Mouse (Mus musculus) CH12.LX (cell line): ENCODE measurements at regions not wholly inside any gene's neighbourhood (a gene's known extent, or its start where the extent isn't known, plus 50 kb on each side); places are given as distances from the start of the nearest gene placed in this dataset.

Source experiments
- DNase-seq: peaks from one replicate; pipeline ENCODE4 v3.0.0-alpha.2; 2013; ENCODE audit errors: extremely low read depth
- H3K27ac ChIP-seq: 2 replicates; pipeline ENCODE4 v1.5.1; 2012; ENCODE audit warnings: low read depth, mild to moderate bottlenecking, control low read depth, moderate library complexity; ENCODE audit not compliant: insufficient read depth
- H3K27me3 ChIP-seq: replicated peaks from 2 replicates; pipeline ENCODE3; 2012; ENCODE audit warnings: inconsistent platforms
- H3K36me3 ChIP-seq, 2 experiments: replicated peaks in 1 of 2; 2 replicates each; pipeline versions ENCODE3 to v1.6.1; 2012; ENCODE audit warnings: inconsistent platforms in 1 of 2, low read length in 1 of 2, mild to moderate bottlenecking in 1 of 2, mixed read lengths in 1 of 2, moderate library complexity in 1 of 2; ENCODE audit not compliant: control insufficient read depth in 1 of 2, insufficient read depth in 1 of 2
- H3K4me1 ChIP-seq, 2 experiments: 2 replicates each; pipeline ENCODE4 v1.6.1; 2012; ENCODE audit warnings: inconsistent platforms in 1 of 2, moderate library complexity in 1 of 2; ENCODE audit not compliant: insufficient read depth in 2 of 2, control insufficient read depth in 1 of 2
- H3K4me2 ChIP-seq: 2 replicates; pipeline ENCODE4 v1.6.1; 2012; ENCODE audit warnings: low read depth, mild to moderate bottlenecking, control low read depth; ENCODE audit not compliant: poor library complexity, insufficient read depth, severe bottlenecking
- H3K4me3 ChIP-seq, 3 experiments: fragments of 150-350 bp in 1 of 3; sonication (generic) in 1 of 3; replicated peaks in 1 of 3; 2 replicates each; pipeline versions ENCODE3 to v1.5.1; 2011 to 2012; ENCODE audit warnings: low read depth in 2 of 3, low read length in 2 of 3, mild to moderate bottlenecking in 2 of 3, moderate library complexity in 2 of 3, control low read depth in 1 of 3, improper control_type of control experiment in 1 of 3, inconsistent platforms in 1 of 3, mixed read lengths in 1 of 3; ENCODE audit not compliant: poor library complexity in 1 of 3
- H3K79me2 ChIP-seq: replicated peaks from 2 replicates; pipeline ENCODE4 v1.6.1; 2012; ENCODE audit warnings: mild to moderate bottlenecking, moderate library complexity; ENCODE audit not compliant: control insufficient read depth, poor library complexity, insufficient read depth, severe bottlenecking; ENCODE audit errors: extremely low read depth
- H3K9ac ChIP-seq: 2 replicates; pipeline ENCODE4 v1.6.1; 2012; ENCODE audit warnings: low read depth, mild to moderate bottlenecking, control low read depth, moderate library complexity; ENCODE audit not compliant: insufficient read depth
- H3K9me3 ChIP-seq: replicated peaks from 2 replicates; pipeline ENCODE3; 2012; ENCODE audit warnings: low read length, inconsistent platforms, mixed read lengths
- BHLHE40 ChIP-seq: IDR thresholded peaks from 2 replicates; pipeline ENCODE4 v1.6.1; 2011; ENCODE audit warnings: mild to moderate bottlenecking, low read depth, low read length, improper control_type of control experiment
- CHD1 ChIP-seq: IDR thresholded peaks from 2 replicates; pipeline ENCODE4 v1.6.1; 2012; ENCODE audit warnings: low read depth, low read length, improper control_type of control experiment, inconsistent platforms
- CTCF ChIP-seq, 2 experiments: IDR thresholded peaks in 1 of 2; conservative IDR thresholded peaks in 1 of 2; 2 replicates each; pipeline ENCODE4 v1.5.1; 2011 to 2012; ENCODE audit warnings: low read depth in 2 of 2, low read length in 2 of 2, improper control_type of control experiment in 1 of 2, inconsistent platforms in 1 of 2, mild to moderate bottlenecking in 1 of 2, moderate library complexity in 1 of 2
- ELF1 ChIP-seq: IDR thresholded peaks from 2 replicates; pipeline ENCODE4 v1.6.1; 2014; ENCODE audit warnings: low read depth, mild to moderate bottlenecking, inconsistent platforms, low read length, improper control_type of control experiment
- ETS1 ChIP-seq: conservative IDR thresholded peaks from 2 replicates; pipeline ENCODE4 v1.6.1; 2012; ENCODE audit warnings: low read depth, mild to moderate bottlenecking, inconsistent platforms, low read length, improper control_type of control experiment, moderate library complexity
- GABPA ChIP-seq: IDR thresholded peaks from 2 replicates; pipeline ENCODE4 v1.6.1; 2012; ENCODE audit warnings: low read depth, low read length, improper control_type of control experiment, inconsistent platforms; ENCODE audit not compliant: insufficient replicate concordance
- HCFC1 ChIP-seq: IDR thresholded peaks from 2 replicates; pipeline ENCODE4 v1.6.1; 2012; ENCODE audit warnings: low read depth, mild to moderate bottlenecking, inconsistent platforms, low read length, improper control_type of control experiment
- JUND ChIP-seq: conservative IDR thresholded peaks from 2 replicates; pipeline ENCODE4 v1.6.1; 2011; ENCODE audit warnings: low read depth, low read length, improper control_type of control experiment
- MAFK ChIP-seq: IDR thresholded peaks from 2 replicates; pipeline ENCODE4 v1.6.1; 2011; ENCODE audit warnings: low read length, improper control_type of control experiment; ENCODE audit not compliant: insufficient replicate concordance
- MAX ChIP-seq: IDR thresholded peaks from 2 replicates; pipeline ENCODE4 v1.6.1; 2011; ENCODE audit warnings: low read length, improper control_type of control experiment
- MAZ ChIP-seq: IDR thresholded peaks from 2 replicates; pipeline ENCODE4 v1.6.1; 2012; ENCODE audit warnings: low read depth, mild to moderate bottlenecking, inconsistent platforms, low read length, improper control_type of control experiment, moderate library complexity
- MEF2A ChIP-seq: IDR thresholded peaks from 2 replicates; pipeline ENCODE4 v1.6.1; 2014; ENCODE audit warnings: low read depth, mild to moderate bottlenecking, inconsistent platforms, low read length, improper control_type of control experiment, borderline replicate concordance
- MXI1 ChIP-seq: IDR thresholded peaks from 2 replicates; pipeline ENCODE4 v1.6.1; 2011; ENCODE audit warnings: mild to moderate bottlenecking, low read depth, low read length, improper control_type of control experiment
- MYC ChIP-seq: IDR thresholded peaks from 2 replicates; pipeline ENCODE4 v1.6.1; 2011; ENCODE audit warnings: low read depth, mild to moderate bottlenecking, improper control_type of control experiment, low read length
- NELFE ChIP-seq: IDR thresholded peaks from 2 replicates; pipeline ENCODE4 v1.6.1; 2011; ENCODE audit warnings: low read depth, low read length, improper control_type of control experiment
- NRF1 ChIP-seq: IDR thresholded peaks from 2 replicates; pipeline ENCODE4 v1.6.1; 2014; ENCODE audit warnings: low read depth, mild to moderate bottlenecking, inconsistent platforms, low read length, improper control_type of control experiment, moderate library complexity
- PAX5 ChIP-seq: IDR thresholded peaks from 2 replicates; pipeline ENCODE4 v1.6.1; 2012; ENCODE audit warnings: low read length, inconsistent platforms, mixed read lengths
- POLR2A ChIP-seq: IDR thresholded peaks from 2 replicates; pipeline ENCODE4 v1.6.1; 2011; ENCODE audit warnings: low read depth, mild to moderate bottlenecking, improper control_type of control experiment, low read length
- POLR2AphosphoS2 ChIP-seq: IDR thresholded peaks from 2 replicates; pipeline ENCODE4 v1.6.1; 2011; ENCODE audit warnings: low read depth, low read length, improper control_type of control experiment
- RAD21 ChIP-seq: IDR thresholded peaks from 2 replicates; pipeline ENCODE4 v1.6.1; 2011; ENCODE audit warnings: low read depth, mild to moderate bottlenecking, low read length, improper control_type of control experiment, moderate library complexity
- RCOR1 ChIP-seq: conservative IDR thresholded peaks from 2 replicates; pipeline ENCODE4 v1.6.1; 2012; ENCODE audit warnings: low read depth, mild to moderate bottlenecking, inconsistent platforms, low read length, improper control_type of control experiment
- SIN3A ChIP-seq: IDR thresholded peaks from 2 replicates; pipeline ENCODE4 v1.6.1; 2012; ENCODE audit warnings: low read length, improper control_type of control experiment, inconsistent platforms
- TBP ChIP-seq: conservative IDR thresholded peaks from 2 replicates; pipeline ENCODE4 v1.6.1; 2011; ENCODE audit warnings: low read depth, low read length, improper control_type of control experiment
- TCF12 ChIP-seq: IDR thresholded peaks from 2 replicates; pipeline ENCODE4 v1.6.1; 2014; ENCODE audit warnings: low read depth, mild to moderate bottlenecking, inconsistent platforms, low read length, improper control_type of control experiment
- UBTF ChIP-seq: IDR thresholded peaks from 2 replicates; pipeline ENCODE4 v1.6.1; 2012; ENCODE audit warnings: low read depth, mild to moderate bottlenecking, inconsistent platforms, low read length, improper control_type of control experiment, moderate library complexity
- USF1 ChIP-seq: IDR thresholded peaks from 2 replicates; pipeline ENCODE4 v1.6.1; 2014; ENCODE audit warnings: low read depth, mild to moderate bottlenecking, inconsistent platforms, low read length, improper control_type of control experiment
- USF2 ChIP-seq: conservative IDR thresholded peaks from 2 replicates; pipeline ENCODE4 v1.6.1; 2011; ENCODE audit warnings: low read depth, low read length, improper control_type of control experiment
- ZC3H11A ChIP-seq: IDR thresholded peaks from 2 replicates; pipeline ENCODE4 v1.6.1; 2012; ENCODE audit warnings: low read depth, mild to moderate bottlenecking, inconsistent platforms, low read length, improper control_type of control experiment
- ZKSCAN1 ChIP-seq: IDR thresholded peaks from 2 replicates; pipeline ENCODE4 v1.6.1; 2012; ENCODE audit warnings: low read depth, inconsistent platforms, low read length, improper control_type of control experiment, borderline replicate concordance
- ZNF384 ChIP-seq: IDR thresholded peaks from 2 replicates; pipeline ENCODE4 v1.6.1; 2012; ENCODE audit warnings: low read depth, low read length, improper control_type of control experiment, inconsistent platforms
- dilution Hi-C: fragments of 300-500 bp; cut with MboI; formaldehyde crosslinking; loops from 2 replicates; pipeline ENCODE4 v1.14.3; 2020; ENCODE audit warnings: low sequenced_read_pairs; ENCODE audit not compliant: extremely low pct_unique_long_range_greater_than_20kb, extremely low pct_ligation_motif_present
- in situ Hi-C: fragments of 300-500 bp; cut with MboI; formaldehyde crosslinking; loops from 3 replicates; pipeline ENCODE4 v1.14.3; 2019; ENCODE audit warnings: low sequenced_read_pairs, low pct_ligation_motif_present, low pct_unique_long_range_greater_than_20kb, mixed read lengths

DNA sequence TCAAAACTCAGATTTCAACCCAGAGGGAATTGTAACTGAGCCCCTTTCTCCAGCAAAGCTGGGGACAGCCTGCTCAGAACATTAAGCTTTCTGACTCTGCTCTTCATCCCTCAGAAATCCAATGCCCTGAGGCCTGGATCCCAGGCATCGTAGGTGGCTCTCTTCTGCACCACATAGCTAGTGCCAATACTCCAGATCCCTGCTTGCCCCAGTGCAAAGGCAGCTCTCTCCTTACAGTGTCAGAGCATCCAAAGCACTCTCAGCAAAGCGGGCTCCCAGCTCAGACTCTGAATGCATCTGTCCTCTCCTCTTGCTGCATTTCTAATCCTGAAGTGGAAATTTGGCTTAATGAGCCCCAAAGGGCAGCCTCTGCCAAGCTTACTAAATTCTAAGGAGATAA lies 59.4 kb upstream of the Ddit4l start:
- no peaks in the 10 kb centered on the region for H3K79me2 ChIP-seq
- dilution Hi-C loops = no loop called here
- H3K36me3 ChIP-seq = no peaks in the 10 kb centered on the region
- H3K4me3 ChIP-seq = peak overlapping the region in 1 of 3 experiments; percentile 1
- H3K27ac ChIP-seq = no peak overlapping the region
- H3K9ac ChIP-seq = no peak overlapping the region
- no peaks in the 10 kb centered on the region for H3K27me3 ChIP-seq
- in situ Hi-C loops = no loop called here
- peaks cover 14 to 46% of the 10 kb centered on the region in 2 experiments for H3K4me1 ChIP-seq
- H3K9me3 ChIP-seq = no peaks in the 10 kb centered on the region
- DNase-seq = no peak
- TF ChIP-seq MYC (no peak), UBTF (no peak), USF1 (no peak), MAFK (no peak), ETS1 (no peak), RAD21 (no peak), ZKSCAN1 (no peak), NELFE (no peak), GABPA (no peak), CTCF (conservative IDR thresholded peaks at IDR 0.05 in 1 of 2, IDR thresholded peaks at IDR 0.05 in 1 of 2; ENCODE audit: low read depth in 2 of 2, low read length in 2 of 2) (no peak), MEF2A (no peak), TBP (no peak), MAX (no peak), PAX5 (no peak), MXI1 (no peak), NRF1 (no peak), ZC3H11A (no peak), USF2 (no peak), RCOR1 (no peak)
- no peak overlapping the region for H3K4me2 ChIP-seq

DNA sequence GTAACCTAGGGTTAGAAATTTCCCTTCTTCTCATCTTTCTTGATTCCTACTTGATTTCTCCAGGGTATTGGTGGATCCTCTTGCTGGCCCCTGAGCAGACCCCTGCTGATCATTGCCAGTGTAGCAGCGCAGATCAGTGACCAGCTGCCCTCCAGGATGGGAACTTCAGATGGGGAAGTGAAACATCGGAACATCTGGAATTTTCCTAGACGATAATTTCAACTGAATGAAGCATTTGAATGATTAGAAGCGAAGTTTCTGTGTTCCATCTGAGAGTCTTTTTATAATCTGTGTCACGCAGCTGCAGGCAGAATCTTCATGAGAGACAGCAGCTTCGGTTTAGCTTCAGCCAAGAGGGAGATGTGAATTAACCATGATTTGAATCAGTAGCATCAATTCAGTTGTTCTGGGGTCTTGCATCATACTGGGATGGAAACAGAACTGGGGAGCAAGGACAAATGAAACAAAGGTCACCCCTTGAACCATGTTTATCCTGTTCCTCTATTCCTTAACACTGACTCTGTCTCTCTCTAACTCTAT lies 57.8 kb upstream of the Ddit4l start:
- in situ Hi-C loops = no loop called here
- peak; percentile 55 for TF ChIP-seq BHLHE40
- peak; percentile 27; the same call in 1 of the 2 replicates for TF ChIP-seq ZNF384
- peak; percentile 71 for TF ChIP-seq ETS1
- TF ChIP-seq MEF2A = peak; percentile 75
- no peak for TF ChIP-seq MAFK
- TF ChIP-seq RCOR1 = peak; percentile 92
- peak; percentile 76; the same call in 1 of the 2 replicates for TF ChIP-seq SIN3A
- TF ChIP-seq GABPA = no peak
- TF ChIP-seq JUND = no peak; the same call in 1 of the 2 replicates
- TF ChIP-seq MXI1 = peak; percentile 51; the same call in 1 of the 2 replicates
- TF ChIP-seq MAX = 0 out of 2 replicates have a peak, but pooled peaks have one; percentile 42
- no peak for TF ChIP-seq USF2
- no peak for TF ChIP-seq HCFC1
- peak; percentile 88; the same call in 1 of the 2 replicates for TF ChIP-seq CHD1
- peak; percentile 47; the same call in 1 of the 2 replicates for TF ChIP-seq NELFE
- no peak for TF ChIP-seq CTCF (conservative IDR thresholded peaks at IDR 0.05 in 1 of 2, IDR thresholded peaks at IDR 0.05 in 1 of 2; ENCODE audit: low read depth in 2 of 2, low read length in 2 of 2)
- no peak for TF ChIP-seq POLR2A
- no peak for TF ChIP-seq PAX5
- TF ChIP-seq ELF1 = no peak; the same call in none of the 2 replicates
- TF ChIP-seq RAD21 = no peak
- TF ChIP-seq MAZ = peak; percentile 72; the same call in 1 of the 2 replicates
- TF ChIP-seq TCF12 = peak; percentile 90
- 0 out of 2 replicates have a peak, but pooled peaks have one; percentile 45 for TF ChIP-seq POLR2AphosphoS2
- TF ChIP-seq ZC3H11A = no peak

More for the DNA sequence above, 57.8 kb upstream of the Ddit4l start:
- Histone ChIP-seq H3K9ac (no peak overlapping the region; the same call in 1 of the 2 replicates), H3K79me2 (no peaks in the 10 kb centered on the region), H3K4me3 (peak overlapping the region in 1 of 3 experiments; percentile 14), H3K4me1 (peaks cover 14 to 46% of the 10 kb centered on the region in 2 experiments), H3K36me3 (no peaks in the 10 kb centered on the region), H3K27me3 (no peaks in the 10 kb centered on the region), H3K27ac (no peak overlapping the region), H3K9me3 (no peaks in the 10 kb centered on the region), H3K4me2 (peak overlapping the region; percentile 39)
- dilution Hi-C loops = no loop called here
- peak; percentile 53 for DNase-seq
